Mouse (Mus musculus): ENCODE results near the gene Nans.

Gene Nans

DNA sequence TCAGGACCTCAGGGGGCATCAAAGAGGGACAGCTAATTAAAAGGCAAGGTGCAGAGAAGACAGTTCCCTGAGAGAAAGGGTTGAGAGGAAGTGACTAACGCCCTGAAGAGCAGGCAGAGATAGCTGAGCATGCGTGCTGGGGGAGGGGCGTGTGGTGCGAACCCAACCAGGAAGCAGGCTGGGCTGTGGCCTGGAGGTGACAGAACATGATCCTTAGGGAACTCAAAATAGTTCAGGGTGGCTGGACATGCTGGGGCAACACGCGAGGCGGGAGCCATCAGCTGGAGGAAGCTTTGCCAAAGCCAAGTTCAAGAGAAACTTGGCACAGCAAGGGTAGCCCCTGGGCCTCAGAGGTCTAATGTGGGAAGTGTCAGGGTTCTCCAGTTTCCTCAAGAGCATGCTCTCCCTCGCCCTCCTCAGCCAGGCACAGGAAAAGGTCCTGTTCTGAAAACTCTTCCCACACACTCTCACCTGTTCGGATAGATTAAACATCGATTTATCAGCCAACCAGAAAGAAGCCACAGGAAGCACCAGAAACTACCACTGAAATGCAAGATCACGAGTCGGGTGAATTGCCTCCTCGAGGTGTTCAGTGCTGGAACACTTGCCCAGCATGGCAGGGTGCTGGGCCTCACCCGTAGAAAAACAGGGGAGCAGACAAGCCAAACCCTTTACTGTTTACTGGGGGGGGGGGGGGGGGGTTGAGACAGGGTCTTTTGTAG lies 3.2 kb upstream of the Nans start:
- peak; percentile 85 to 90 for DNase-seq (ENCODE audit: low spot score in 2 of 2)

DNA sequence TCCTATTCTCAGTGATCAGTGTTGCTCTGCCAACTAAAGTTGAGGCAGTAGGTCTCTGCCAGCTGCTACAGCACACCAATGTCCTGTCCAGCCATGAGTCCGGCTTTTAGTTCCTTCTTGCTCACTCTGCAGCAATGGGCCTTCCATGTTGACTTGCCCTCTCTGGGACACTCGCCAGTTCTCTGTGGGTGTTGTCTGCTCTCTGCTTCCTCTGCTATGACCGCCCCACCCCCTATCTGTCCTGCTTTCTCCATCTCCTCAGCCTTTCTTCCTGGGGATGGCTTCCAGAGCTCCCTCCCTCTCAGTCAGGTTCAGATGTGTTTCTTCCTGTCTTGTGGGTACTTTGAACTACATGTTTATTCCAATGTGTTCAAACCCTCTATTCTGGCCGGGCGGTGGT lies 1.7 kb upstream of the Nans start:
- DNase-seq (ENCODE audit: low spot score in 2 of 2): no peak

DNA sequence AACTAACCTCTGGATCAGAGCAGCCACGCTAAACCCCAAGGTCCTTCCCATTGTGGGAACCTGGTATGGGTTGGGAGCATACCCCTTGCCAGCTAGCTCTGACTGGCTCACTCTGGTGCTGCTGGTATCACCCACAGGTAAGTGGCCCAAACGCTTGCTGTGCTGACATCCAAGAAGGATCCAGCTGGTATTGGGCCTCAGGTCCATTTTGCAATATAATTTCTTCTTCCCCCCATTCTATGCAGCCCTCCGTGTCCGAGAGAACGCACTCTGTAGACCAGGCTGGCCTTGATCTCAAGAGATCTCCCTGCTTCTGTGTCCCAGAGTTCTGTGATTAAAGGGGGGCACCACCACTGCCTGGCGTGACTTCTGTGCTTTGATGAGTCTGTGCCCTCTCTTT lies 4.0 kb downstream of the Nans start:
- no peak for DNase-seq (ENCODE audit: low spot score in 2 of 2)

DNA sequence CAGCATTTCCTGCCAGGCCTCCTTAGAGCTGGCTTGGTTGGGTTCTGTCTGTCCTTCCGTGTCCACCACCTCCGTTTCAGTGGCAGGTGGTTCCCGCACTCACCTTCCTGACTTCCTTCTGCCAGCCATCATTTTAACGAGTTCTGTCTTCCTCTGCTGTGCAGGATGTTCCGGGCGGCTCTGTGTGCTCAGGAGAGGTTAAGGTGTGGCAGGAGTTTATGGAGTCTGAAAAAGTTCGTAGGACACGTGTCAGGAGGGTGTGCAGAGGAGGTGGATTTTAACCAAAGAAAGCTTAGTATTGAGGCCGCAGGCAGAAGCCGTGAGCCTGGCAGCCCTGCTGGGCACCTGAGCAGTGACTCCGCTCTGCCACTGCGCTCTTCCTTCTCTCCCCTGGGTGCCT lies 6.5 kb downstream of the Nans start:
- DNase-seq (ENCODE audit: low spot score in 2 of 2): no peak

DNA sequence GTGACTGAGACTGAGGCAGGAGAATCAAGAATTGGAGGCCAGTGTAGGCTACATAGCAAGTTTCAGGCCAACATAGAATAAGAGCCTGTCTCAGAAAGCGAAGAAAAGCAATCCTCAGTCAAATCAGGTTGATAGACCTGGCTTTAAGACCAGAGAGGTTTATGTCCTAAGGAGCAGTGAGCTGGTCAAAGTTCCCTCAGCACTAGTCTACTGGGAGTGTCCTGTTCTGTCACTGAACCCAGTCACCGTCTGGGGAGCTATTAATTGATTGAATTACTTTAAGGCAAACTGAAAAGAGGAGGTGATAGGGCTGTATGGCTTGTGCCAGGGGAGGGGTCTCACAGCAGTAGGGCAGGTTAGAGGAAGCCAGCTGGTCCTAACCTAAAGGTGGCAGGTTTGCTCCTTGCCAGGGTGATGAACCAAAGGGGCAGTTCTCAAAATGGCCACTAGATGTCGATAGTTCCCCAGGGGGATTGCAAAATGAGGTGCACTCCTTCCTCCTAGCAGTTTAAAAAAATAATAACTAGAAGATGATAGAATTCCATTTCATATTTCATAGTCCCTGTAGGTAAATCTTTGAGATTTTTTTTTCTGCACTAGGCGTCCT lies 8.3 kb downstream of the Nans start:
- DNase-seq (ENCODE audit: low spot score in 2 of 2): peak; percentile 69 to 88

DNA sequence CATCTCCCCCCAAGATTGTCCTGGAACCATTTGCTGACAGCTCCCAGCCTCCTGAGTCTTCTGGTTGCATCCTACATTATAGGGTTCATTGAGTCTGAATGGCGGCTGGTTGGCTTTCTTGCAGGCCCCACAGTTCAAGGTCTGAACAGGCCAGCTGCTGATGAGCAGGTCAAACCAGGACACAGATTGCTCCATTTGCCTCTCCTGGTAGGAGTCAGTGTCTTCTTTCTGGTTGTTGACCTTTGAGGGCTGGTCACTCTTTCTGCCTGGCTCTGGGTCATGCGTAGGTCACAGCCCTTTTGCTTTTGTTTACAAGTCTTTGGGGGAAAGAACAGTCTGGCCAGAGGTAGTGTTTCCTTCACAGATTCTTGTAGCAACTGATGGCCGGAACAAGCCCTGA lies 9.5 kb downstream of the Nans start:
- DNase-seq (ENCODE audit: low spot score in 2 of 2): no peak

DNA sequence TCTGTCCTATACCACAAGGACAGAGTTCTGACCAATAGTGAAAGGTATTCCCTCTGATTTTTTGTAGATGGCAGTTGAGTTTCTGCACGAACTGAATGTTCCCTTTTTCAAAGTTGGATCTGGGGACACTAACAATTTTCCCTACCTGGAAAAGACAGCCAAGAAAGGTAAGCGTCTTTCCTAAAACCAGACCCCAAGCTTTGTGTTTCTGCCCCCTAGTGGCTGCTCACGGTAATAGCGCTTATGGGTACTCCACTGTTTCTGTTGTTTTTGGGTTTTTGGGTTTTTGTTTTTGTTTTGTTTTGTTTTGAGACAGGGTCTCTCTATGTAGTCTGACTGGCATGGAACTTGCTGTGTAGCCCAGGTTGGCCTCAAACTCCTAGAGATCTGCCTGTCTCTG lies 9.9 kb downstream of the Nans start:
- DNase-seq (ENCODE audit: low spot score in 2 of 2): peak in 1 of 2 experiments; percentile 60

DNA sequence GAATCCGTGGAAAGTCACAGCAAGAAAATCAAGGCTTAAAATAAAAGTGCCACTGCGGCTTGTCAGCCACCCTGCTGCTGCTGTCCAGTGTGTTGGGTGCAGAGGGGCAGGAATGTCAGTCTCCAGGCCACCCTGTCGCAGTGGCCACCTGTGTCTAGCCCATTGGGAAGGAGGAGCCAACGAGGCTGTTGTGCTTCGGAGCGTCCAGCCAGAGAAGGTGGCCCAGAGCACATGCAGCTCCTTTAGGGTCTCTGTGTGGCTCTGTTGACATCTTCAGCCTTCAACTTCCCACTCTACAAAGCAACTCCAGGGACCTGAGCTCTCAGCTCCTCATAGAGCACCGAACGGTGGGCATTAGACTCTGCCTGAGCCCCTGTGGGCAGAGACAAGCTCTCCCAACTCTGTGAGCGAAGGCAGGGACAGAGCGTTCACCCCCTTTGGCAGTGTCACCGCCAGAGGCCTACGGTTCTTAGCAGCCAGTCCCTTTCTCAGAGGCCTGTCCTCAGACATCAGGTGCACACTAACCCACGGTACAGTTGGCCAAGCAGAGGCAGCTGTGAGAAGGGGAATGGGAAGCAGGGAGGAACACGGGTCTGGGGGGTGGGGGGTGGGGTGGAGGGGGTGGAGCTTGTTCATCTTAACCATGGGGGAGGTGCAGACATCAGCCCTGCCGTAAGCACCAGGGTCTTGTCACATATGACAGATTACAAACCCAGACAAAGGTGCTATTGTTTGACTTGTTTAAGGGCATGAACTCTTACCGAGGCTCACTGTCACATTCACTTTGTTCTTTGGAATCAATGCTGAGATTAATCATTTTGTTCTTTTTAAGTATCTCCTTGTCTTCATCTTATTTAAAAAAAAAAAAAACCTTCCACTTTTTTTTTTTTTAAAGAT lies 13.8 kb downstream of the Nans start:
- no peak for DNase-seq (ENCODE audit: low spot score in 2 of 2)

DNA sequence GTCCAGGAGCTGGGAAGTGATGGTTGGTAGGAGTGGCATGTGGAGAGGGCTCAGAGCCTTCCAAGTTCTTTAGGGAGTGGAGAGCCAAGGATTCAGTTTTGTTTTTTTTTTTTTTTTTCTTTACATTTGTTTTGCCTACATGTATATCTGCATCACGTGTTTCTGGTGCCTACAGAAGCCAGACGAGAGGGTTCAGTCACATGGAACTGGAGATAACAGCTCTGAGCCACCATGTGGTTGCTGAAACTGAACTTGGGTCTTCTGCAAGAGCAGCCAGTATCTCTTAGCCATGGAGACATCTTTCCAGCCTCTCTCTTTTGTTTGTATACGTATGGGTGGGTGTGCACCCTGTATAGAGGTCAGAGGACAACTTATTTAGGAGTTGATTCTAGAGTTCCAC lies 14.8 kb downstream of the Nans start:
- no peak for DNase-seq (ENCODE audit: low spot score in 2 of 2)

DNA sequence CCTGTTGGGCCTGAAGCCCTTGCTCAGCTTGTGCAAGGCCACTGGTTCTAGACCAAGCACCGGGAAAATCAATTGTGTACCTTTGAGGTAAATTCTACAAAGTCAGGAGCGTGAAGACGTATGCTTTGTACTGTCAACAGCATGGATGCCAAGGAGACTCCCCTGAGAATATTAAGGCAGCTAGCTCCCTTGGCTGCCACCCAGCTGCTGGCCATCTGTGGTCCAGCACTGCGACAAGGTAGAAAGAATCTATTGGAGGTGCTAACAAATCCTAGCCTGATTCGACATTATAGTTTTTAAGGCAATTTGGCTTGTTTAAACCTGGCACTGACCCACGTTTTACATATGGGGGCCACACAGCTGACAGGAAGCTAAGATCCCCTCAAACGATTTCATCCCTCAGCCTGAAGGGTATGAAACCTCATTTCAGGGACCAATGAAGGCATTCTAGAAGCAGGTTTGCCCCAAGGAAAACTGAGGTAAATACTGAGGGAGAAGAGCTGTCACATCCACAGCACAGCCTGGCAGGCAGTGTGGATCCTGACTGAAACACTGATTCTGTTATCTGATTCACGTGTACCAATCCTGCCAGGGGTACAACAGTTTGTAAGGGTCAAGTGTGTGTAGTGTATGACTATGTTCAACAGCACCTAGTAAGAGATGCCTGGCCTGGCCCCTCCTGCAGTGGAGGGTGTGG lies 16.5 kb downstream of the Nans start:
- DNase-seq (ENCODE audit: low spot score in 2 of 2): no peak

DNA sequence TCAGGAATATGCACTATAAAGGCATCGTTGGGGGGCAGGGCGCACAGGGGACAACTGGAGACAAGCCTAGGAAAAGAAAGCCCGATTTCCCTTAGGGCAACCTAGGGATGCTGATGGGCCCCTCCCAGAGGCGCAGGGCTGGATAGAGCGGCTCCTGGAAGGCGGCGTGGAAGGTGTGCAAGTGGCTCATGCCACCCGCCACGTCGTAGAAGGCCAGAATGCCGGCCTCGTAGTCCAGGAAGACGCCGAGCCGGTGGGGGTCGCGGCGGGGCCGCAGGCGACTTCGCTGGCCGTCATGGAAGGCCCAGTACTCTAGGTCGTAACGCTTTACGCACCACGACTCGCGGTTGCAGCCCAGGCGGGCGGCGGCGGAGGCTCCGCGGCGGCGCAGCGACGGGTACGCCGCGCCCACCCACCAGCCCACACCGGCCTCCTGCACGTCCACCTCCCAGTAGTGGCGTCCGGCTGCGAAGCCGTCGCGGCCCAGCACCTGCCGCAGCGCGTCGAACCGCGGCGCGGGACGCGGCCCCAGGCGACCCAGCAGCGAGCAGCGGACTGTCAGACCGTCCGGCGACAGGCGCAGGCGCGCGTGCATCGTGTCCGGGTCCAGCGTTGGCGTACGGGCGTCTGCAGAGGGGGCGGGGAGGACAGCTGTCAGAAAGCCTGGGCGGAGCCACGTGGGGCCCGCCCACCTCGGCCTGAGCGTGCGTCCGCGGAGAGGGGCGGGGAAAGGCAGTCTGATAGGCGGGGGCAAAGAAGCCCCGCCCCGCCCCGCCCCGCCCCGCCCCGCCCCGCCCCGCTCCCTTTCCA lies 18.0 kb downstream of the Nans start:
- peak; percentile 85 to 90 for DNase-seq (ENCODE audit: low spot score in 2 of 2)

DNA sequence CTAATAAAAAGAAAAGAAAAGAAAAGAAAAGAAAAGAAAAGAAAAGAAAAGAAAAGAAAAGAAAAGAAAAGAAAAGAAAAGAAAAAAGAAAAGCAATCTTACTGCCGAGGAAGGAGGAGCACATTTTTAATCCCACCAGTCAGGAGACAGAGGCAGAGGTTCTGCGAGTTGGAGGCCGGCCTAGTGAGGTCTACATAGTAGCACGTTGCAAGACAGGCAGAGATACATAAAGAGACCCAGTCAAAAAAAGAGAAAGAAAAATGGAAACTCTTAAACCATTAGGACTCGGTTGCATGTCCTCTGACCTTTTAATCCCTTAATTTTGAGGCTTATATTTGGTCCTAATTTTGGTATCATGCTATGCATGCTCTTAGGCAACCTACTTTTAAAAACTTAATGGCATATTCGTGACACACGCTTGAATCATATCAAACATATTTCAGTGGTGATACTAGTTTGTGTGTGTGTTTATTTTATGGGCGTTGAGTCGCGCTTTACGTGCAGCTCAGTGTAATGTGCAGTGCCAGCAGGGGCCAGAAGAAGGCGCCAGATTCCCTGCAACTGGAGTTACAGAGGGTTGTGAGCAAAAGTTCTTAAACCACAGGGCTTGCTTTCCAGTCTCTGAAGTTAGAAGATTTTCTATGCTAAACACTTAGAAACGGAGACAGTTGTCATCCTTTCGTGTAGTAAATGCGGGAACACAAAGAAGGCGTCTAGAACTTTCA lies 18.9 kb downstream of the Nans start:
- peak; percentile 85 to 90 for DNase-seq (ENCODE audit: low spot score in 2 of 2)

DNA sequence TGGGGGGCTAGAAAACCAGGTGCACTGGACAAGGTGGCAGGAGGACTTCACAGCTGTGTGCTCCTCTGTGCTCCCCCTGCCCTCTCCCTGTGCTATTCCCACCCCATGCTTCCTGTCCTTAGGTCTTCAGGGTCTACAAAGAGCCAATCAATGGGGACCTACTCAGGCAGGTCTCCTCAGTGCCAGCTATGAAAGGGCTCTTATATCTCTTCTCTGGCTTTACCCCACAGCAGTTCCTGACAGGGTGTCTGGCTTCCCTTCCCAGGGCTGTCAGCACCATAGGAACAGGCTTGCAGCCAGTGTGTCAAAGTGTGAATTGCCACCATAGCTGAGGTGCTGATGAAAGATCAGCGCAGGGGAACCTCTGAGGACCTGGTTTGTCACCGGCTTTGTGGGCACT lies 31.4 kb downstream of the Nans start:
- no peak for DNase-seq (ENCODE audit: low spot score in 2 of 2)

DNA sequence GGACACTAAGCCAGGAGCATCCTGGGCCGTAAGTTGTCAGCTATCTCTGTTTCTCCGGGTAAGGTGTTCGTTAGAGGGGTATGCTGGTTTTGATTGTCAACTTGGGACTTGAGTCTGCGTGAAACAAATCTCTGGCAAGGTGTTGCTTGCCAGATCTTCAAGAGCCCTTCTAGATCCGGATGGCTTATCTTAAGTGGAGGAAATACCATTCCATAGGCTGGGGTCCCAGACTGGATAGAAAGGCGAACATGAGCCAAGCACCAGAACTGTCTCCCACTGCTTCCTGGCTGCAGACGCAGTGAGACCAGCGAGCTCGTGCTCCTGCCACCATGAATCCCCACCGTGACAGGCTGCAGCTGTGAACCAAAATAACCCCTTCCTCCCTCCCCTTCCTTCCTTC lies 32.4 kb downstream of the Nans start:
- DNase-seq (ENCODE audit: low spot score in 2 of 2): no peak

DNA sequence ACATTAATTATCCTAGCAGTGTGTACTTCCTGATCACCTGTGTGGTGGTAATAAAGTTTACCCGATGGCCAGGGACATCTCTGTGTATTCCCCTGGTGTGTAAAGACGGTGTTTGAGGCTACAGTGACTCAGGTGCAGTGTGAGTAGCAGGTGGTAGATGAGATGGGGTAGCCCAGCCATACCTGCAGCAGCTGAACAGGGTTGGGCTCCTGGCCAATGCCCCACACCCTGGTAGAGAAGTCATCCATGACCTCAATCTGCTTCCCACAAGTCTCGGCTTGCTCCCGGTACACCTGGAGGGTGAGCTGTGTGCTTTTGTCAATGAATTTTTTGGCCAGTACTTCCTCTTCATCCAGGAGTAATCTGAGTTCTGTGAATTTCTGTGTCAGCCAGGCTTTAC lies 34.3 kb downstream of the Nans start:
- DNase-seq (ENCODE audit: low spot score in 2 of 2): no peak

DNA sequence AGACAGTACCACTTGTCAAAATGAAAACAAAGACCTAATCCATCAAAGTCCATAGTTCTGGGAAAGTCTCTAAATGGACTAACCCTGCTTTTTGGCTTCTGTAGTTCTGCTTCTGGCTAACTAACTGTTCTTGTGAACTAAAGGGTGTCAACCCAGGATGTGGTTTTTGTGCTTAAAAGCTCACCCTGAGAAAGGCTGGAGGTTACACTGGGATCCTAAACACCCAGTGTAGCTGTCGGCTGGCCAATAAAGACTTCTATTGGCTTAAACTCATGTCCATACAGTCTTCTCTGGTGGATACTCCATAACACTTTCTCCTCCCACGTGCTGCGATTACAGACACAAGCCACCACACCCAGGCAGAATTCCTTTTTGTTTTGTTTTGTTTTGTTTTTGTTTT lies 37.2 kb downstream of the Nans start:
- DNase-seq (ENCODE audit: low spot score in 2 of 2): no peak

DNA sequence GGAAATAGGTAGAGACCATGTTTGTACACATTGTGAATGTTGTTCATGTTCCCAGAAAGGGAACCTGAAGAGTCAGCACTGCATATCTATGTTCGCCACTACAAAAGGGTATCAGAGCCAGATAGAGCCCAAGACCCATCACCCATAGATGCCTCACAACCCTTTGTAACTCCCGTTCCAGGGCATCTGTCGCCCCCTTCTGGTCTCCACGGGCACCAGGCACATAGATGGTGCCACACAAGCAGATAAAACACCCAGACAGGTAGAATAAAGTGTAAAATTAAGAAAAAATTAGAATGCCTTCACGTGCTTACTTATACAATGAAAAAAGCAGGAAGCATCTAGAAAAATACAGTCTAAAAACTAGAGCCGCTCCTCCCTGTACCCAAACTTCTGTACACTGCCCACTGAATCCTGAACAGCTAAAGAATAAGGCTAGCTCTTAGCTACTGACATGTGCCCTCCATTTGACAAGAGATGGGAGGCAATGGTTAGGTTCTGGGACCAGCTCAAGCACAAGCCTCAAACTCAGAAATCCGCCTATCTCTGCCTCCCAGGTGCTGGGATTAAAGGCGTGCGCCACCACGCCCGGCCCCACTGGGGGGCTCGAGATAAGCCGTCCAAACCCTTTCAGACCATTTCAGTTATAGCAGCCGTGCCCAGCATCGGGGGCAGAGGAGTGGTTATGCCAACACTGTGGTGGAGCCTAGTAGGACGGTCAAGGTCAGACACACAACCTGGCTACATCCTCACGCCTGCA lies 37.9 kb downstream of the Nans start:
- peak in 1 of 2 experiments; percentile 41 for DNase-seq (ENCODE audit: low spot score in 2 of 2)

DNA sequence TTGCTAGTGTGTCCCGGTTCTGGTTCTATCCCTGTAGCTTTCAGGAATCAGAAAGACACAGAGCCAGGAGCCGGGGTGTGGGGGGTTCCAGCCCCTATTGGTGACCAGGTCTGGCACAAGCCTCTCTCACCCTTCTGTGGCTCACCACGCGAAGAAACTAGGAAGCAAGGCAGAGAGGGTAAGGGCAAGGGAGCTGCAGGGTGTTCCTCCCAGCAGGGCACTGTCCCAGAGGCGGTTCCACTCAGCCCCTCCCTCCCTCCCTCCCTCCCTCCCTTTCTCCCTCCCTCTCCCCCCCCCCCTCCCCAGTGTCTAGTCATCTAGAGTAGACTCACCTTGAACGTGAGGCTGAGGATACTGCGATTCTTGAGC lies 38.5 kb downstream of the Nans start:
- DNase-seq (ENCODE audit: low spot score in 2 of 2): no peak

DNA sequence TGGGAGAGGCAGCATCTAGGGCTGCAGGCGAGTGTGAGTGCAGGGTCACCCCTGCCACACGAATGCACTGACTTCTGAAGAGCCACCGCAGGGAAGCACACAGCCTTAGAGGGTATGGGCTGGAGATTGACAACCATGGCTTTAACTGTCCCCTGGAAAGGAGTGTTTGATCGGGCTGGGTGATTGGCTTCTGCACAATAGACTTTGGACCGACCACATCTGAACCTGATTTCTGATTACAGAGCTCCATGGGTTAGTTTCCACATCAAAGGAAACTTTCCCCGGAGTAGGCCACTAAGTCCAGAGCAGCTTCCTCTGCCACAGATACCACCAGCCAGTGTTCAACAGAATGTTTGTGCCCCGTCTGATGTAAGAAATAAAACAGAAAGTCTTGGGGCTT lies 40.7 kb downstream of the Nans start:
- DNase-seq (ENCODE audit: low spot score in 2 of 2): no peak

DNA sequence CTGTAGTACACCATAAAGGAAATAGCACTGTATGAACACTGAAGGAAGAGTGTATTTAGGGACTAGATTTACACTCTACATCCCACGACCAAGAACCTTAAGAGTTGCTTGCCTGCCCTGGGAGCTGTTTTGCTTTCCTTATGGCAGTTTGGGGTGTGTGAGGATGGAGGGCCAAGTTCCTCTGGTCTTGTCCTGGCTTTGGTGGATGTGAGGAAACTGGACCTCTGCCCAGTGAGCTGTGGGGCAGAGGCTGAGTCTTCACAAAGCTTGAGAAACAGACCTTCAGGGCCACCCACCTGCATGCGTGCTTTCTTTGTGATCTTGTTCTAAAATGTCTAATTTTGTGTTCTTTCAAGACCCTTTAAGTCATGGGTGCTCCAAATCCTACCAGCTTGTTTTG lies 43.5 kb downstream of the Nans start:
- no peak for DNase-seq (ENCODE audit: low spot score in 2 of 2)
